Mouse (Mus musculus) hindlimb bud, embryonic 11.5 days (tissue): ENCODE results near the gene Pnliprp2.

Experiments used
- DNase-seq: peaks from one replicate; pipeline ENCODE4 v3.0.0-alpha.2; 2012; ENCODE audit warnings: low read depth, low spot score; ENCODE audit errors: extremely low spot score

The Pnliprp2 gene

DNA sequence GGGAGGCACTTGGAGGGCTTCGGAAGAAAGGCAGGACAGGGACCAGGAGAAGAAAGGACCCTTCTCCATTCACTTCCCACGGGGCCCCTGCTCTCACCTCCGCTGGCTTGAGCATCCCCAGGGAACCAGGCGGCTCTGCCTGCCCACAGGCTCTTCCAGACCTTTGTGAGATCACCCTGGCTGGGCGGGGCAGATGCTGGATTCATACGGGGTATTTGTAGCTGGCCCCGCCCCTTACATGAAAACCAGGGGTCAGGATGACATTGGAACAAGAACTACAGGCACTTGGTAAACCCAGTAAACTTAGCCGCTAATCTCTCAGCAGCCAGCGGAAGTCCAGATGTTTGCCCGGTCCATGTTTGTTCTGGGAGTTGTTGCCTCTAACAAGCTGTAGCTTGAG, 34.8 kb downstream of the Pnliprp2 start, which contains the start of gene 1700019N19Rik:
Gene 1700019N19Rik, minus strand, starts transcription at position 178 of the 400 bp plus-strand sequence.
- no peak for DNase-seq

DNA sequence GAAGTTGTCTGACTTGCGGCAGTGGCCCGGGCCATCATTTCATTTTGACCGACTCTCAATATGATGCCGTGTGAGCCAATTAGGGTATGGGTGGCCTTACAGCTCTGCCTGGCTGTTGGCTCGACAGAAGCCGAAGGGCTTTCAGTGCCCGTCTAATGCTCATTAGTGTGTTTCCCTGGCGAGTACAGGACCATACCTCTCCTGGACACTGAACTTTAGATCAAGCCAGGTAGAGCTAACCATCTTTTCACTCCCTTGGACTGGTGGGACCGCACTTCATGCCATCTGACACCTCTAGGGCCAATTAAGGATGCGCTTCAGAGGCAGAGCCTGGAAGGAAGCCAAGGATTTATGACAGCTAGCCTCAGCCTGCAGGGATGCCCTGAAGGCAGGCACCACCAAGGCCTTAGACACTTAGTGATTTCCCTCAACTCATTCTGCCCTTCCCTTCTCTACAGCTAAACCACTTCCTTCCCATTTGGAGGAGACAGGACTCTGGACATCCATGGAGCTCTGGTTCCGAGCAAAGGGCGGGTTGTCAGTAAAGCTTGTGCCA, 35.7 kb downstream of the Pnliprp2 start:
- DNase-seq = no peak

DNA sequence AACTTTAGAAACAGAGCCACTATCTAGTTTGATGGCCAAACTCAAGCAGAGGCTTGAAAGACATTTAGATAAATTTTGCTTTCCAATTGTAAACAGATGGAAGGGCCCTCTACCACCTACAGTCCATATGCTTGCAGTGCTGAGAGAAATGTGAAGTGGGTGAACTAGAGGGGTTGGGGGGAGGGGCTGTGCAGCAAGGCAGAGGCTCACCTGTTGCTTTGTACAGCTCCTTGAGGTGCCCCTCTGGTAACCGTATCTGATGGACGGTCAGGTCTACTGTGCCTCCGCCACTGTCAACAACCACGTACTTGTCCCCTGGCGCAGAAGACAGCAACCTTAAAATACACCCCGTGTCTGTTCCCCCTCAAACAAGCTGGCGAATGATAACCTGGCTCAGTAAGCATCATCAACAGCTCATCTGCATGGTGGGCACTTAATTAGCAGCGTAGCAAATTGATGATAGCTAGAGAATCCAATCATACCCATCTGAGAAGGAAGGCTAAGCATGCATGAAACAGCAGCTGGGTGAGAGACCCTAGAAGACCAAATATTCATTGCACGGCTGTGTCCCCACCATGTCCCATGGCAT, 45.8 kb downstream of the Pnliprp2 start:
- DNase-seq = no peak

DNA sequence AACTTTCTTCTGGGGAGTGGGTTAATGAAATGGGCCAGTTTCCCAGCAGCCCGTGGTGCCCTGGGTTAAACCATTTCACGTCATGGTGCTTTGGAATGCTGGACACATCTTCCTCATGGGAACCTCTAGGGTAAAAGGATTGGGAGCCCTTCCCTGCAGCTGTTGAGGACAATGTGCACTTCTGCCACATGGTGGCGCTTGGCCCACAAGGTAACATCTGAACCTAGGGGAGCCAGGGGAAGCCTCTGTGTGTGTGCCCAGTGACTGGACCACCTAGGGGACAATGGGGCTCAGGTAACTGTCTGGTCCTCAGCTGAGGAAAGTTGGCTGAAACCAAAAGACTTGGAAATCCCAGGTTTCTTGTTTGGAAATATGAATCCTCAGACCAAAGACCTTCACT, 46.8 kb downstream of the Pnliprp2 start:
- peak; percentile 22 for DNase-seq

DNA sequence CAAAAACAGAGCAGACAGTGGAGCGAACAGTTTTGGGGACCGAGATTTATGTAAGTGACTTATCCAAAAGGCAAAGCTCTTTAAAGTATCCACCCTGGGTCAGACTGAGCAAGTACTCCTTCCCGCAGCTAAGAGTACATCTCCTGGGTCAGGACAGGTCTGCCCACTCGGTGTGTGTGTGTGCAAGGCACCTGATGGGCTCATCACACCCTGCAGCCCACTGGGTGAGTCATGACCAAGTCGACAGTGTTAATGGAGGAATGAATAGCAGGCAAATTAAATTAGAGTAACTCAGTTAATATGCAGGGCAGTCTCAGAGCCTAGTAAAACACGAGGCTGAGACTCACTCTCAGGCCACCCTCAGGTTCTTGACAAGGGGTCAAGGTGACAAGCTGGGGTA, 49.3 kb downstream of the Pnliprp2 start:
- no peak for DNase-seq

DNA sequence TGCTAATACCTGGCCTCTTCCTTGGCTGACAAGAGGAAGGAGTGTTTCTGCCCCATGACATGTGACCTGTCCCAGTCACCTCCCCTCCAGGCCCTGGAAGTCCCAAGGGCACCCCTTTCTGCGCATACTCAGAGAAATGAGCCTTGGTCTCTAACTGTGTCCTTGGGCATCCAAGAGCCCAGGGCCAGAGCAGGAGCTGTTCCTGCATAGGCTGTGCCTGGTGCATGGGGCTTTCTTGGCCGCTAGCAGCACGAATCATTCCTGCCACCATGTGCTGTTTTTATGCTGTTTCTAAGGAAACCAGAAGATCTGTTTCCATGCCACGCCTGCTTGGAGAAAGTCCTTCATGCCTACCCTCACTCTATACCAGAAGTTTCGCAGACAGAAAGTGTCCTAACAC, 51.0 kb downstream of the Pnliprp2 start:
- no peak for DNase-seq

DNA sequence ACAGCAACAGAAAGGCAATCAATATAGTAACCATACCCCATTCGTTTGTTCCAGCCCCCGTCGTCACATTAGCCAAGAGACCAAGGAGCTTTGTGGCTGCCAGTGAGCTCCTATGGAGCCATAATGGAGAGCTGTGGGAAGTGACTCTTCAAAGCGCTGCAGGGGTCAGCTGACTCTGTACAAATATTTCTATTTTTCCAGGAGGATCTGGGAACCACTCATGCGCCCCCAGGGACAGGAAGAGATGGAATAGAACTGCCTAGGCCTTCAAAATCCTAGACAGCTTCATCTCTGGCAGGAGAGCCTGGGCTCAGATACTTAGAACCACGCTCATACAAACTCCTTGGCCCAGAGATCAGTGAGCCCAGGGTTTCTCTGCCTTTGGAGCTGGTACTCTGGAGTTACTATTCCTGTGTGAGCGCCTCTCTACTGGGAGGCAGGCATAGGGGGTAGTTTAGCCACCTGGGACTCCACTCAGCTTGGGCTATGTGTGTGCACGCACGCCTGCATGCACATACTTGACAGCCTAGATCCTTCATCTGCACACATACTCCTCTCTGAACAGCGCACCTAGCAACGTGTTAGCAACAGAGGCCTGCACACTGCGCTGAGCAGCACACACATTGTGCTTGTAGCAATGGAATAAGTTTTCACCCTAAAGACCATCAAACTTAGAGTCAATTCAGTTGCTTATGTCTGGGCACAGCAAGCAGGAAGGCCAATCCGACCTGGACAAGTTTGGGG, 55.8 kb downstream of the Pnliprp2 start:
- no peak for DNase-seq

DNA sequence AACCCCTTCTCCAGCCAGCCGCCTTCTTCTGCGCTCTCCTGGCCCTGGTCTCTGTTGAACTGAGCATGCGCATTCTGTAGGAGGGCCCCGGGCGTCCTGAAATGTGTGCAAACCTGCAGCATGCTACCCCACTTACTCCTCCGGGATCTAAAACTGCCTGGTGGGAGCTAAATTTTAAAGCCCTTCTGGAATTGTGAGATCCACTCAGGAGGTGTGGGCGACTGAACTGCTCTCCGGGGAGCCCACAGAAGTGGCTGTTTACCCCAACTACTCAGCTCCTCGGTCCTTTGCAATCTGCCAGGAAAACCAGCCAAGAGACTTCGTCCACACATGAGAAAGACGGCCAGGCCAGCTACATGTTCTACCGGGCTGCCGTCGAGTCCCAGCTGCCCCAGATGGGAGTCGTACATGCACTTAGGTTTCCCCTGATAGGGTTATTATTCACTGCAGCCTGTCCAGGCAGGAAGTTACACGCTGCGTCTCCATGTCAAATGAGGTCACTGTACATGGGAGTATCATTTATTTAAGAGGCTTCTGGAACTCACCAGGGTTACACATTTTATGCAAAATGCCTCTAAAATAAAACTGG, 57.0 kb downstream of the Pnliprp2 start:
- DNase-seq = no peak

DNA sequence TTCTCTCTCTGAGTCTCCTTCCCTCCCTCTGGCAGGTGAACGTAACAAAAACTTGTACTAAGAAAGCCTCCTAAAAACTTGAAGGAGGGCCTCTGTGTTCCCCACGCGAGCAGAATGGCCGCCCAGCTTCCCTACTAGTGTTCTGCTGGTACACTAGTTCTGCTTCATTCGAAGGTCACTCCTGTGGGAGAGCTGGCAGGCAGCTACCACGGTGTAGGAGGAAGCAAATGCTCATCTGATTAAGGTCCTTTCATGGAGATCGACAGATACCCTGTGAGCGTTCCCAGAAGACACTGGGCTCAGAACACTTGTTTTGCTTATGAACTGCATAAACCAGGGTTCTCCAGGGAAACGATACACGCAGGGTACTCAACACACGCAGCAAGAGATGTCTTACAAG, 57.9 kb downstream of the Pnliprp2 start:
- no peak for DNase-seq

DNA sequence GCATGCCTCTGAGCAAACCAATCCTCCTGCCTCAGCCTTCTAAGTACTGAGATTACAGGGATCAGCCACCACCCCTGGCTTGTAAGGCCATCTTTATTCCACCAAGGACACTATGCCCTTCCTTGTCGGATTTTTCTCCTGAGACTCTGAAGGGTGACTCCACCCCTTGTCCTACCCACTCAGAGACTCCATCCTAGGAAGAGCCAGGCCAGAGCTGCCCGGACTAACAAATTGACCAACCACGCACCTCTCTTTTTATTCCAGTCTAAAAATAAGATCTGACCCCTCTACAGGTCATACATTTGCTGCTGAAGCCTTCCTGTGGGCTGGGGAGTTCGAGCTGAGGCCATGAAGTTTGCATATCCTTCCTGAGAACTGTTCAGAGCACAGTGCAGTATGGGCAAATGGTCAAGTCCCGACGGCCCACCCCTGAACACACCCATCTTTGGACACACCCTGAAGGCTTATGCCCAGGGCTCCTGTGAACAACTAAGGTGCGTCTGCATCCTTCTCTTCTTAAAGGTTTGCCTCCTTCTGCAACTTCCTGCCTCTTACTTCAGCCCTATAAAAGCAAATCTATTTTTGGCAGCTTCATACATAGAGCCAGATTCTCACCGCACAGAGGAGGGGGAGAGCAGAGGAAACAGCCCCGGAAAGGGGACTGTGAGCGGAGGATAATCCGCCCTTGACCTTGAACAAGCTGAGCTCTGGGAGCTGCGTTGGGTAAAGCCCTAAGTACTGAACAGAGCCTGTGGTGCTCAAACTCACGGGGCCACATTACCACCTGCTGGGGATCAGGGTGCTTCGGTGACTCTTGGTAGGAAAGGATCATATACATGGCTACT, 59.3 kb downstream of the Pnliprp2 start:
- no peak for DNase-seq

DNA sequence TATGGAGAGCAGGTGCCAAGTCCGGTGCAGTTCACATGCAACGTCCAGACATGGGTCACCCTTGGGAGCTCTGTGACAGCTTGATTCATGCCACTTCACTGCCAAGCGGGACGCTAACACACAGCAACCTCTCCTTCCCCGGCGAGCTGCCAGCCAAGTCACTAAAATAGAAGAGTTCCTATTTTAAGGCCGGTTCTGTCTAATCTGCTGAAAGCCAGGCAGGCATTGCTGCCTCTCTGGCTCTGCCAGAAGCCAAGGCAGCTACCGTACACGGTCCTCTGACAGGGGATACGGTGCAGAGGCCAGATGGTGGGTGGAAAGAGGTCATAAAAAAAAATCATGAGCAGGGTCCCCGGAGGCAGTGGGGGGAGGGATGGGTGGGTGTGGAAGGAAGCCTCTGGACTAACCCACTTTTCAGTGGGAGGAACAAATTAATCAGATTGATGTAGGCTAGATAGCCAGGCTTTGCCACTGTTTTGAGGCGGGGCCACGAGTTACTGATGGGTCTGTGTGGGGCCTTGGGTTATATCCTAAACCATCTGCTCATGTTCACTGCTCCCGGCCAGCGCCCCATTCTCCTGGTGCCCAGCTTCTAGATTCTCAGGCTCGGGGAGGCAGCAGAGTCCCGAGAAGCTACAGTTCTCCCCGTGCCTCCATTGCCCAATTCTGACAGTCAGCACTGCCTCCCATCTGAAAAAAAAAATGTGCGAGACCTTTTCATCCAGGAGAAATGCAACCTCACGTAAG, 63.1 kb downstream of the Pnliprp2 start:
- no peak for DNase-seq

DNA sequence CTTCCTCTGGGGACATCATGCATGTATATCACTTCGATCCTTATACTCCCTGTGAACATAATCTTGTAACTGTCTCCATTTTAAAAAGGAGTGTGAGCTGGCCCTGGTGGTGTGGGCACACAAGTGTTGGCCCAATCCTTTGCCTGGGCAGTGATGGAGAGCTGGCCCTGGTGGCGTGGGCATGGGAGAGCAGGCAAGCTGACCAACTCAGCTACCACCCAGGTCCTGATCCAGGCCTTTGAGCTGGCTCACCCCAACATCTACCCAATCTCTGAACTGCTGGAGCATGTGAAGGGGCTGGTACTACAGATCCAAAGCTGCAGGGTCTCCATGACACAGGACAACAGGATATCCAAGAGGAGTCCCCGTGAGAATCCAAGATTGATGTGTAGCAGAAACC, 63.8 kb downstream of the Pnliprp2 start:
- no peak for DNase-seq

DNA sequence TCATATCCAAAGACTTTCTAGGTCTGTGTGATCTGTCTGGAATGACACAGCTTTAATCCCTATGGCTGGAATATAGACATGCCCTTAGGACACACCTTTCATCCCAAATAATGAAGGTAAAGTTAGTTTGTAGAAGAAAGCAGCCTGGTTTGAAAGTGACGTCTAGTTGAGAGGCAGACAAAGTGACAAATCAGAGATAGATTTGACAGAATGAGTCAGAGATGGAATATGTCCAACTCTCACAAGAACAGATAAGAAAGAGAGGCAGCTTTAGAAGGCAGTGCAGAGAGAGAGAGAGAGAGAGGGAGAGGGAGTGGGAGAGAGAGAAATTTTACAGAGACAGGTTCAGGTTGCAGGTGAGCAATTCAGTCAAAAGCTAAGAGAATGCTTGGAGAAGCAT, 64.8 kb downstream of the Pnliprp2 start:
- DNase-seq = no peak
